Comparison of ENCODE assay signal across 7 mouse cellular contexts in the genomic region with DNA sequence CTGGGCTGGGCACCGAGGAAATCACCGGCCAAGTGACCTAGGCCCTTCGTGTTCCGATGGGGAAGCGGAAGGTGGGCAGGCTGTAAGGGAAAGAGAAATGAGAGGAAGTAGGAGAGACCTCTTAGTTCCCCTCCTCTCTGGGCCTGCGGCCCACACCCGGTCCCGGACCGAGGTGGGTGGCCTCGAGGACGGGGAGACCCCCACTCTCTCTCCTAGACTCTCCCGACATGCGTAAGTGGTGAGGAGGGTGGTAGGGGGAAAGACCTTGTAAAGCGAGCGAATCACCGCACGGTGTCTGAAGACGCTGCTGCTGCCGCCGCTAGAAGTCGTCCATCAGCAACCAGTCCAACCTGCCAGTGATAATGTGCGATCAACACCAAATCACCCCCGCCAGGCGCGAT. TPM values are rescaled to one million over a fixed set of nuclear protein-coding genes. Genes with fewer than 3 reads are reported as not detected.
DNase-seq lines count a peak whose midpoint lies in the region; ATAC-seq lines count a peak whose summit lies in the region.

No protein-coding gene starts in this region.

- H3K27ac ChIP-seq in lung, embryonic 16.5 days (ENCODE audit: low read length), result peak overlapping the region; percentile 84; the same call in 1 of the 2 replicates
- H3K27ac ChIP-seq in forebrain, embryonic 12.5 days, result peak overlapping the region; percentile 90
- H3K27ac ChIP-seq in limb, embryonic 10.5 days, result peak overlapping the region; percentile 88
- H3K27ac ChIP-seq in neural tube, embryonic 12.5 days, result peak overlapping the region; percentile 50

- WGBS in lung, embryonic 16.5 days, result 4% methylated on average over 21 of the region's 25 CpGs
- 2% methylated on average over 25 of the region's 25 CpGs for WGBS in forebrain, embryonic 12.5 days
- 3% methylated on average over 25 of the region's 25 CpGs for WGBS in limb, embryonic 10.5 days
- 2% methylated on average over 17 of the region's 25 CpGs for WGBS in neural tube, embryonic 12.5 days

- H3K4me2 ChIP-seq in lung, embryonic 16.5 days (ENCODE audit: low read depth, low read length), result peak overlapping the region; percentile 81
- H3K4me2 ChIP-seq in forebrain, embryonic 12.5 days, result peak overlapping the region; percentile 69
- H3K4me2 ChIP-seq in neural tube, embryonic 12.5 days (replicated peaks), result peak overlapping the region; percentile 66

- H3K9ac ChIP-seq in lung, embryonic 16.5 days (ENCODE audit: low read length), result peak overlapping the region; percentile 61
- peak overlapping the region; percentile 48; the same call in 1 of the 2 replicates for H3K9ac ChIP-seq in forebrain, embryonic 12.5 days
- H3K9ac ChIP-seq in neural tube, embryonic 12.5 days, result peak overlapping the region; percentile 53

- peak overlapping the region; percentile 48 for H3K4me3 ChIP-seq in lung, embryonic 16.5 days (ENCODE audit: low read length)
- peak overlapping the region; percentile 37 for H3K4me3 ChIP-seq in forebrain, embryonic 12.5 days (replicated peaks)
- peak overlapping the region; percentile 50 for H3K4me3 ChIP-seq in limb, embryonic 10.5 days
- peak overlapping the region; percentile 29 for H3K4me3 ChIP-seq in neural tube, embryonic 12.5 days

- ATAC-seq in lung, embryonic 16.5 days (ENCODE audit: low read depth), result no peak
- ATAC-seq in forebrain, embryonic 12.5 days (ENCODE audit: low FRiP score), result 0 out of 2 replicates have a peak, but pooled peaks have one; percentile 5
- ATAC-seq in neural tube, embryonic 12.5 days (ENCODE audit: low FRiP score, low read depth), result peak; percentile 6; the same call in 1 of the 2 replicates

- H3K36me3 ChIP-seq in lung, embryonic 16.5 days (ENCODE audit: control insufficient read depth, insufficient read depth, low read length), result no peaks in the 10 kb centered on the region
- H3K36me3 ChIP-seq in forebrain, embryonic 12.5 days (replicated peaks), result no peaks in the 10 kb centered on the region
- no peaks in the 10 kb centered on the region for H3K36me3 ChIP-seq in limb, embryonic 10.5 days
- H3K36me3 ChIP-seq in neural tube, embryonic 12.5 days, result no peaks in the 10 kb centered on the region

- no peaks in the 10 kb centered on the region for H3K9me3 ChIP-seq in lung, embryonic 16.5 days (ENCODE audit: control insufficient read depth, low read length)
- no peaks in the 10 kb centered on the region for H3K9me3 ChIP-seq in forebrain, embryonic 12.5 days
- no peaks in the 10 kb centered on the region for H3K9me3 ChIP-seq in limb, embryonic 10.5 days (replicated peaks)
- H3K9me3 ChIP-seq in neural tube, embryonic 12.5 days, result no peaks in the 10 kb centered on the region

- no peak for DNase-seq in lung, postnatal 25 days (ENCODE audit: low spot score)
- DNase-seq in limb, embryonic 10.5 days (ENCODE audit: low spot score), result no peak
- DNase-seq in cerebellum, postnatal 25 days, result no peak
- no peak for DNase-seq in cerebellum, adult 8-10 months

- H3K4me1 ChIP-seq in lung, embryonic 16.5 days (replicated peaks; ENCODE audit: control insufficient read depth, insufficient read depth, low read length), result peaks cover 29% of the 10 kb centered on the region
- peaks cover 47% of the 10 kb centered on the region for H3K4me1 ChIP-seq in forebrain, embryonic 12.5 days
- peaks cover 80% of the 10 kb centered on the region for H3K4me1 ChIP-seq in limb, embryonic 10.5 days
- peaks cover 42% of the 10 kb centered on the region for H3K4me1 ChIP-seq in neural tube, embryonic 12.5 days

- peaks cover 55% of the 10 kb centered on the region for H3K27me3 ChIP-seq in lung, embryonic 16.5 days (ENCODE audit: control insufficient read depth, insufficient read depth, low read depth, low read length)
- peaks cover 92% of the 10 kb centered on the region for H3K27me3 ChIP-seq in forebrain, embryonic 12.5 days
- peaks cover 100% of the 10 kb centered on the region for H3K27me3 ChIP-seq in limb, embryonic 10.5 days (ENCODE audit: low read depth, poor library complexity, severe bottlenecking)
- H3K27me3 ChIP-seq in neural tube, embryonic 12.5 days (replicated peaks), result peaks cover 60% of the 10 kb centered on the region

RNA-seq across cellular contexts. Expression of gene Bcor, which starts 23.0 kb away (rescaled TPM):
- polyA plus RNA-seq in lung, embryonic 16.5 days (2015; fragmentation: Nextera tagmentation; extraction: Ambion mirVana), result 18.5 and 19.7 TPM in 2 replicates
- 23.1 and 23.5 TPM in 2 replicates for polyA plus RNA-seq in forebrain, embryonic 12.5 days (2016; fragmentation: Nextera tagmentation; extraction: Ambion mirVana)
- polyA plus RNA-seq in limb, embryonic 10.5 days (2016; fragmentation: Nextera tagmentation; extraction: Ambion mirVana), result 20.7 and 26.5 TPM in 2 replicates
- polyA plus RNA-seq in neural tube, embryonic 12.5 days (2016; fragmentation: Nextera tagmentation; extraction: Ambion mirVana), result 23.0 and 23.2 TPM in 2 replicates
